Mouse (Mus musculus) olfactory bulb, adult 2 months (tissue): ENCODE data around the gene Msln. TPM values are rescaled to one million over a fixed set of nuclear protein-coding genes. Genes with fewer than 3 reads are reported as not detected.

Experiments
- H3K27ac ChIP-seq: fragments of 200-500 bp; 2 replicates; pipeline ENCODE4 v1.5.1; 2012; ENCODE audit warnings: low read depth, low read length; ENCODE audit not compliant: insufficient read depth
- H3K4me1 ChIP-seq: fragments of 200-500 bp; 2 replicates; pipeline ENCODE4 v1.6.1; 2012; ENCODE audit warnings: low read length; ENCODE audit not compliant: control insufficient read depth, insufficient read depth
- H3K4me3 ChIP-seq: fragments of 200-500 bp; 2 replicates; pipeline ENCODE4 v1.5.1; 2012; ENCODE audit warnings: mild to moderate bottlenecking, low read depth, low read length, moderate library complexity; ENCODE audit not compliant: insufficient read depth
- CTCF ChIP-seq: fragments of 200-500 bp; IDR thresholded peaks from 2 replicates; pipeline ENCODE4 v1.5.1; 2012; ENCODE audit warnings: low read depth, mild to moderate bottlenecking, low read length, moderate library complexity; ENCODE audit not compliant: insufficient read depth
- POLR2A ChIP-seq: fragments of 200-500 bp; IDR thresholded peaks from 2 replicates; pipeline ENCODE4 v1.6.1; 2012; ENCODE audit warnings: mild to moderate bottlenecking, low read depth, low read length, moderate library complexity; ENCODE audit not compliant: insufficient read depth
- WGBS: fragments of 180-500 bp; shearing (Covaris S2); methylation state at CpG from one replicate; pipeline ENCODE4 v1.1.7; 2018; 5-methylcytosine and 5-hydroxymethylcytosine counted together
- polyA plus RNA-seq: library from polyadenylated mRNA; stranded (reverse); fragments of >200 nt; gene quantifications from 2 replicates; pipeline ENCODE4 v1.2.4, GENCODE M21; 2012; ENCODE audit warnings: low replicate concordance; ENCODE audit not compliant: missing spikeins, insufficient read depth, insufficient read length

Msln gene
- polyA plus RNA-seq, 1 experiment = not detected

- Histone ChIP-seq H3K4me1 (peaks cover 10% of the 10 kb centered on the region), H3K4me3 (no peak overlapping the region), H3K27ac (no peak overlapping the region)
- WGBS = 93% methylated on average over 5 of the region's 5 CpGs
- TF ChIP-seq CTCF = no peak
- TF ChIP-seq POLR2A = no peak
Observed at GRCm38 (mm10) chr17:25777948-25778347, 23.8 kb upstream of the Msln start.

DNA sequence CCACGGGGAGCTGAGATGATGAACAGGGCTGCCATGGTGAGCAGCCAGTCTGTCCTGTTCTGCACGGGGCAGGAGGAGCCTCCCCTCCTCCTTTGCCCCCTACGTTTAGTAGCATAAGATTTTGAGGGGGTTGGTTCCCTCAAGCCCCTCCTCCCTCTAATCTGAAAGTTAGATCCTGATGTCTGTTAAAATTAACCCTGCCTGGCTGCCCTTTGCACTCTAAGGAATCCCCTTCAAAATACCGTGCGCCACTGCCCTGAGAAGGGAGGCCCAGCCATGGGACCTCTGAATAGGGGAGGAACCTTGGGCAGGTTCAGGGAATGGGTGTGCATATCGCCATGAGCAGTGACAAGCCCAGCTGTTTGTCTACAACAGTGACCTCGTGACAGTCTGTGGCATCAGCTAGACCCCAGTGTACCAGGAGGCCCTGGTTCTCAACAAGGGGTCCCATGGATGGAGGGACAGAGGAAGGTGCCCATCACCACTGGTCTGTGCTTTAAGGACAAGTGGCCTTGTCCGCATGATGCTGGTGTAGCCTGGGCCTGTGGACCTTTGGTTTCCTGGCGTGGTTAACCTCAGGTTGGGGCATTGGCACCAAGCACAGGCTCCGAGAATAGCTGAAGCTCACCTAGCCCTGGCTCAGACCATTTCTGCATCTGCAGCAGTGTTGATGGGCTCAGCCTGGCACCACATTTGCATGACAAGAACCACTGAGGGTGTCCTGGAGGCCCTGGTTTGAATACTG lies 21.3 kb upstream of the Msln start:
- H3K4me1 ChIP-seq = peaks cover 10% of the 10 kb centered on the region
- TF ChIP-seq POLR2A = no peak
- TF ChIP-seq CTCF = no peak
- 79% methylated on average over 10 of the region's 10 CpGs for WGBS
- no peak overlapping the region for H3K4me3 ChIP-seq
- no peak overlapping the region for H3K27ac ChIP-seq

- peaks cover 7% of the 10 kb centered on the region for H3K4me1 ChIP-seq
- H3K27ac ChIP-seq = peak within 1 kb of the TSS; percentile 12; the same call in 1 of the 2 replicates
- under 1% methylated on average over 37 of the region's 37 CpGs for WGBS
- TF ChIP-seq CTCF (peak; percentile 83), POLR2A (peak; percentile 59; the same call in 1 of the 2 replicates)
- peak within 1 kb of the TSS; percentile 66 for H3K4me3 ChIP-seq
Observed at GRCm38 (mm10) chr17:25773549-25774120, 19.5 kb upstream of the Msln start, which contains the start of gene Narfl. Gene Narfl (plus strand): TSS chr17:25773776.

DNA sequence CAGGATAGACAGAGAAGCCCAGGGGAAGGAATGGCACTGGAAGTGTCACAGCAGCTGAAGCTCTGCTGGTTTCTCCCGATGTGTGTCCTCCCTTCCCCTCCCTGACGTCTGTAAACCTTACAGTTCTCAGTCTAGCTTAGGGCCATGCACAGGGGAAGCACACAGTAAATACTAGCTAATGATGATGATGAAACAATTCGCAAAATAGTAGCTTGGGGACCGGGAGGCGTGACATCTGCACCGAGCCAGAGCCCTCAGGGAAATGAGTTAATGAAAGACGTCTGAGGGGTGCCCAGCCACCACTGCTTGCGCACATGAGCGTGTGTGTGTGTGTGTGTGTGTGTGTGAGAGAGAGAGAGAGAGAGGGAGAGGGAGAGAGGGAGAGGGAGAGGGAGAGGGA lies 15.2 kb upstream of the Msln start:
- H3K27ac ChIP-seq = no peak overlapping the region

DNA sequence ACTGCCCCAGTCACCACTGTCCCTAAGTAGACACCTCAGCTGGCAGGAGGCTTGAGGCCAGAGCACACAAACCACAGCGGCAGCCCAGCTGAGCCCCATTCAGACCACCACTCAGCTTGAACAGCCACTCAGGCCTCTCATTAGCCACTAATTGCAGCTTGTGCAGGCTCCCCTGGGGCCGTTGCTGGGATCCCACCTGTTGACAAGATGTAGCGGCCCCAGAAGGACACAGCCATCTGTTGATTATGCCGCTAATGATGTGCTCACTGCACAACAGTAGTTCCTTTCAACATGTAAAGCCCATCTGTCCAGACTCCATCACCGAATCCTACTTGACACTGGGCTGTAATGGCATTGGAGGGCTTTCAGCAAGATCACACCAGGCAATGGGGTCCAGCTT lies 11.7 kb upstream of the Msln start:
- WGBS = 15% methylated on average over 5 of the region's 5 CpGs
- no peak overlapping the region for H3K27ac ChIP-seq
- H3K4me1 ChIP-seq = no peaks in the 10 kb centered on the region; the same call in 1 of the 2 replicates
- H3K4me3 ChIP-seq = no peak overlapping the region
- TF ChIP-seq CTCF = no peak
- no peak for TF ChIP-seq POLR2A

More for the DNA sequence above, 15.2 kb upstream of the Msln start:
- Histone ChIP-seq H3K4me1 (peaks cover 3% of the 10 kb centered on the region), H3K4me3 (no peak overlapping the region)
- WGBS = 33% methylated on average over 9 of the region's 9 CpGs
- TF ChIP-seq POLR2A (no peak), CTCF (no peak)

DNA sequence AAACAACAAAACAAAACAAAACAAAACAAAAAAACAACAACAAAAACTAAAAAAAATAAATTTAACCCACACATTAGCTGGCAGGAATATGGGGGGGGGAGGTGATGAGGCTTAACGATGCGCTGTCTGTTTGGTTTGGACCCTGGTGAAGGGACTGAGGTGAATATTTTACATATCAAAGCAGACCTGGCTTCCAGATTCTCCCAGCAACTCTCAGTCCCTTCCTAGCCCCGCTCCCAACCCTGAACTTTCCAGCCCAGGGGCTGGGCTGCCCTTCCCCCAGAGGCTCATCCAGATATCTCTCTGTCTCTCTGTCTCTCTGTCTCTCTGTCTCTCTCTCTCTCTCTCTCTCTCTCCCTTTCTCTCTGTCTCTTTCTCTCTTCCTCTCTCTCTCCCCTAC lies 8.4 kb upstream of the Msln start:
- TF ChIP-seq CTCF = no peak
- no peak for TF ChIP-seq POLR2A

GRCm38 (mm10) chr17:25761561-25761970 lies 7.4 kb upstream of the Msln start:
- TF ChIP-seq CTCF (no peak), POLR2A (no peak)
- H3K4me1 ChIP-seq = no peaks in the 10 kb centered on the region; the same call in 1 of the 2 replicates
- H3K4me3 ChIP-seq = no peak overlapping the region
- WGBS = 44% methylated on average over 4 of the region's 4 CpGs
- H3K27ac ChIP-seq = no peak overlapping the region

More for the DNA sequence above, 8.4 kb upstream of the Msln start:
- no peak overlapping the region for H3K27ac ChIP-seq
- no peak overlapping the region for H3K4me3 ChIP-seq
- H3K4me1 ChIP-seq = no peaks in the 10 kb centered on the region; the same call in 1 of the 2 replicates
- WGBS = 47% methylated on average over 3 of the region's 3 CpGs

GRCm38 (mm10) chr17:25760148-25760547 lies 6.0 kb upstream of the Msln start:
- Histone ChIP-seq H3K4me1 (no peaks in the 10 kb centered on the region; the same call in 1 of the 2 replicates), H3K4me3 (no peak overlapping the region), H3K27ac (no peak overlapping the region)
- WGBS = 54% methylated on average over 8 of the region's 8 CpGs
- no peak for TF ChIP-seq CTCF
- TF ChIP-seq POLR2A = no peak

DNA sequence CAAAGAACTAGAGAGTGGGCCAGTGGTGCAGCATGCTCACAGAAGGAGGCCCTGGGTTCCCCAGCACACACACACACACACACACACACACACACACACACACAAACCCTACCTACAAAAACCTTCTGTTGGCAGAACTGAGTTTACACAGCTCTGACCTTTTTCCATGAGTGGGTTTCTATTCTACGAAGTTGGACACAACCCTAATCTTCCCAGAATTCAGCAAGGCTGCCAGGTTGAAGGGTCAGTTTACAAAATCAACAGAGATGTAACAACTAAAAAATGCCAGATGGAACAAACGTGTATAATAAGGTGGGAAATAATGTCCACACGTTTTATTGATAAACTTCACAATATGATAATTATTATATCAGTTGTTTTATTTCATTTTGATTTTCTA lies 3.5 kb upstream of the Msln start:
- 71% methylated on average over 3 of the region's 3 CpGs for WGBS
- Histone ChIP-seq H3K27ac (no peak overlapping the region), H3K4me3 (no peak overlapping the region), H3K4me1 (no peaks in the 10 kb centered on the region; the same call in 1 of the 2 replicates)
- no peak for TF ChIP-seq POLR2A
- no peak for TF ChIP-seq CTCF
